Mouse (Mus musculus) heart, embryonic 12.5 days (tissue): ENCODE measurements around the gene Dapk1. TPM values are rescaled to one million over a fixed set of nuclear protein-coding genes. Genes with fewer than 3 reads are reported as not detected.

Source experiments
- ATAC-seq: fragments of 200-750 bp; cut with Nextera tagmentation; 2 replicates; pipeline ENCODE4 v1.8.0; 2017; ENCODE audit warnings: moderate TSS enrichment, moderate library complexity; ENCODE audit not compliant: insufficient number of reproducible peaks, low FRiP score
- H3K27ac ChIP-seq: fragments of 300-500 bp; sonication (generic); 2 replicates; pipeline ENCODE4 v1.5.1; 2016; ENCODE audit warnings: mild to moderate bottlenecking, moderate library complexity; ENCODE audit not compliant: poor library complexity, severe bottlenecking
- H3K27me3 ChIP-seq: fragments of 300-500 bp; sonication (generic); replicated peaks from 2 replicates; pipeline ENCODE4 v1.6.1; 2016; ENCODE audit warnings: mild to moderate bottlenecking, moderate library complexity
- H3K36me3 ChIP-seq: fragments of 300-500 bp; sonication (generic); 2 replicates; pipeline ENCODE4 v1.6.1; 2016; ENCODE audit warnings: mild to moderate bottlenecking, moderate library complexity
- H3K4me1 ChIP-seq: fragments of 300-500 bp; sonication (generic); replicated peaks from 2 replicates; pipeline ENCODE4 v1.6.1; 2016; ENCODE audit warnings: mild to moderate bottlenecking
- H3K4me2 ChIP-seq: fragments of 300-500 bp; sonication (generic); 2 replicates; pipeline ENCODE4 v1.6.1; 2016; ENCODE audit warnings: mild to moderate bottlenecking, moderate library complexity
- H3K4me3 ChIP-seq: fragments of 300-500 bp; sonication (generic); 2 replicates; pipeline ENCODE4 v1.5.1; 2016; ENCODE audit warnings: mild to moderate bottlenecking
- H3K9ac ChIP-seq: fragments of 300-500 bp; sonication (generic); 2 replicates; pipeline ENCODE4 v1.6.1; 2016; ENCODE audit warnings: mild to moderate bottlenecking, moderate library complexity
- H3K9me3 ChIP-seq: fragments of 300-500 bp; sonication (generic); replicated peaks from 2 replicates; pipeline ENCODE4 v1.6.1; 2016; ENCODE audit warnings: mild to moderate bottlenecking, moderate library complexity
- WGBS: fragments of 180-500 bp; shearing (Covaris S2); methylation state at CpG from one replicate; pipeline ENCODE4 v1.1.7; 2016; 5-methylcytosine and 5-hydroxymethylcytosine counted together
- polyA plus RNA-seq: library from polyadenylated mRNA; unstranded; fragments of >200 nt; fragmentation: Nextera tagmentation; extraction: Ambion mirVana; gene quantifications from 2 replicates; pipeline ENCODE4 v1.2.1, GENCODE M21; 2016

Gene Dapk1
- polyA plus RNA-seq, 1 experiment from 2014 or later, result 12.5 TPM

GRCm38 (mm10) chr13:60682714-60683695, 81.3 kb downstream of the Dapk1 start:
- WGBS, result 79% methylated on average over 15 of the region's 15 CpGs
- Histone ChIP-seq H3K9ac (no peak overlapping the region), H3K27me3 (no peaks in the 10 kb centered on the region), H3K4me3 (no peak overlapping the region), H3K4me2 (no peak overlapping the region), H3K9me3 (no peaks in the 10 kb centered on the region), H3K36me3 (no peaks in the 10 kb centered on the region), H3K27ac (no peak overlapping the region), H3K4me1 (peaks cover 42% of the 10 kb centered on the region)
- ATAC-seq, result no peak

DNA sequence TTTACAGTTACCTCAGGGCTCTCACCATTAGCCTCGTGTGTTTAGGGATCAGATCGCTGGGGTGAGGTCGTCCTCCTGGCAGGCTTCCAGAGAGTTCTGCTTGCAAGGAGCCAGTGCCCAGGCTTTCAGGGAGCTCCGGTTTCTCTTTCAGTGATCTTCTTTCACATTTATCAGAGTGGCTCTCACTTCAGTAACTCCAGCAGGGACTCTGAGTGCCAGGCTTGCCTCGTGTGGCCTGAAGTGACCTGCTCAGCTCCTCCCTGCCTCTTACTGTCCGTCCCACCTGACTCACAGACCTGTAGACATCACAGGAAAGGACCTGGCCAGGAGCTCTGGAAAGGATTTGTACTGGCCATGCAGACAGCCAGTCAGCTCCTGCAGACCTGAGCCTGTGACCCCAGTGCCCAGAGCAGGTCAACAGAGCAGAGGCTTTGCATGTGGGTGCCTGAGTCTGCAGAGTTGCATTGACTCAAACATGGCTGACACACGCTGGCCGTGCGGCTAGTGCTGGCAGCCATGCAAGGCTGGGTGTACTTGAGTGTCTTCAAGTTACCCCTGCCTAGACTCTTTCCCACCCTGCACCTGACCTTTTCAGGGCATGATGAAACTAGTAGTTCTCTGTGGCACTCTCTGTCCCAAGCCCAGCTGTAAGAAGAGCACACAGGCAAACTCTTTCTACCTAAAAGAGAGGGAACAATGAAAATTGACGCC, 82.5 kb downstream of the Dapk1 start:
- Histone ChIP-seq H3K36me3 (no peaks in the 10 kb centered on the region), H3K27ac (peak overlapping the region; percentile 22; the same call in 1 of the 2 replicates), H3K27me3 (no peaks in the 10 kb centered on the region), H3K4me2 (no peak overlapping the region), H3K4me1 (peaks cover 50% of the 10 kb centered on the region), H3K9me3 (no peaks in the 10 kb centered on the region), H3K9ac (no peak overlapping the region), H3K4me3 (no peak overlapping the region)
- ATAC-seq, result no peak
- 43% methylated on average over 10 of the region's 10 CpGs for WGBS

DNA sequence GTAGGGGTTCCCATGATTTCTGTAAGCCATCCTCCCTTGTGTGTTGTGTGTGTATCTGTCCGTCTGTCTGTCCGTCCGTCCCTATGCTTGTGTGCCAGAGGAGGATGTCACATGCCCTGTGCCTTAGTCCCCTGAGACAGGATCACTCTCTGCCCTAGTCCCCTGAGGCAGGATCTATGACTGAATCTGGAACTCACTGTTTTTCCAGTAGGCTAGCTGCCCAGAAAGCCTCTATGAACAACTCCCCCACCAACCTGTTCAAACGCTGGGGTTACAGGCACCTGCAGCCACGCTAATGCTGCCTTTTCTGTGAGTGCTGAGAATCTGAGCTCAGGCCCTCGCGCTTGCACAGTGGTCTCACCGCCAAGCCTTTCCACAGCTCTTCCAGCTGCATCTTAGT, 83.1 kb downstream of the Dapk1 start:
- Histone ChIP-seq H3K9ac (no peak overlapping the region), H3K4me1 (peaks cover 50% of the 10 kb centered on the region), H3K27me3 (no peaks in the 10 kb centered on the region), H3K4me2 (no peak overlapping the region), H3K9me3 (no peaks in the 10 kb centered on the region), H3K27ac (peak overlapping the region; percentile 12; the same call in 1 of the 2 replicates), H3K36me3 (no peaks in the 10 kb centered on the region), H3K4me3 (no peak overlapping the region)
- 76% methylated on average over 8 of the region's 8 CpGs for WGBS
- ATAC-seq, result no peak

- Histone ChIP-seq H3K4me1 (peaks cover 50% of the 10 kb centered on the region), H3K27ac (peak overlapping the region; percentile 12; the same call in 1 of the 2 replicates), H3K36me3 (no peaks in the 10 kb centered on the region), H3K27me3 (no peaks in the 10 kb centered on the region), H3K4me2 (no peak overlapping the region), H3K9me3 (no peaks in the 10 kb centered on the region), H3K4me3 (no peak overlapping the region), H3K9ac (no peak overlapping the region)
- 76% methylated on average over 6 of the region's 6 CpGs for WGBS
- ATAC-seq, result no peak
These were observed 83.5 kb downstream of the Dapk1 start for GRCm38 (mm10) chr13:60685216-60685615.

DNA sequence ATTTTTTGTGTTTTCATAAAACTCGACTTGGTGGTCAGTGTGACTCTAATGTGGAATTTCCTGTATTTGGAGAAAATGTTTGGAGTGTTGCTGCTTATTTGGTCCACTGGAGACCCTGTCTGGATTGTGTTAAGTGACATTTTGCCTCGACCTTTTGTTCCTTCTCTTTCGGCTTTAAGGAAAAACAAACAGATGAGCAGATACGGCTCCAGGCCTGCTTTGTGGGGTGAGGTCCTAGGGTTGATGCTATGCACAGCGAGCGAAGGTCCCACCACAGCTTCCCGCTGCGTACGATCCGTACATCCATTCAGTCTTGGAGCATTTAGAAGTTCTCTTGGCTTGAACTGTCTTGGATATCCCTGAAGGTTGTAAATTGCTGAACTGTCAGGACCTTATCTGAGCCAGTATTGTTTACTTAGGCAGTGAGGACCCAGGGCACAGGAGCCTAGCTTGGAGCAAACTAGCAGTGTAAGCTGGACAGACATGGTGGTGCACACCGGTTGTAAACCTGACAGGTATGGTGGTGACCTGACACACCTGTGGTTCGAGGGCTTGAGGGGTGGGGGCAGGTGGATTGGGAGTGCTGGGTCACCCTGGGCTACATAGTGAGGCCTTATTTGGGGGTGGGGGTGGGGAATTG, 84.4 kb downstream of the Dapk1 start:
- H3K36me3 ChIP-seq, result no peaks in the 10 kb centered on the region
- whole genome bisulfite sequencing, result 38% methylated on average over 12 of the region's 12 CpGs
- peak overlapping the region; percentile 74 for H3K27ac ChIP-seq
- no peak overlapping the region for H3K4me3 ChIP-seq
- peak; percentile 64 for ATAC-seq
- H3K4me1 ChIP-seq, result peaks cover 50% of the 10 kb centered on the region
- no peak overlapping the region for H3K9ac ChIP-seq
- peak overlapping the region; percentile 18; the same call in 1 of the 2 replicates for H3K4me2 ChIP-seq
- no peaks in the 10 kb centered on the region for H3K9me3 ChIP-seq
- no peaks in the 10 kb centered on the region for H3K27me3 ChIP-seq

DNA sequence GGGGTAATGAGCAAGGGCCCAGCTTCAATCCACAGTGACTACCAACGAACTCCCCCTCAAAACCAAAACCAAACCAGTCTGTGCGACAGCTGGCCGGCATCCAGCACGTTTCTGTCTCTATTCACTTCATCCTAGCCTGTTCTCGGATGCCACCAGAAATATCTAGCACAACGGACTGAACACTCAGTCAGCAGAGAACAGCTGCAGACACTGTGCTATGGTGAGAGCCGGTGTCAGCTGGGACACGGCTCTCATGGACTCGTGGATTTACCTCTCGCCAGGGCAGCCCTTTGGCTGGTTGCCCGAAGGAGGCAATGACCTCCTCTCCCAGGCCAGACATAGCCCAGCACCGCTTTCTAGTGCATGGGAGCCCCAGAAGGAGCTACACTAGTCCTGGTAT, 85.2 kb downstream of the Dapk1 start:
- Histone ChIP-seq H3K9ac (no peak overlapping the region), H3K27ac (peak overlapping the region; percentile 74), H3K9me3 (0 out of 2 replicates have a peak, but pooled peaks cover 2% of the 10 kb centered on the region), H3K36me3 (no peaks in the 10 kb centered on the region), H3K4me1 (peaks cover 50% of the 10 kb centered on the region), H3K4me3 (no peak overlapping the region), H3K4me2 (peak overlapping the region; percentile 20; the same call in 1 of the 2 replicates), H3K27me3 (no peaks in the 10 kb centered on the region)
- no peak for ATAC-seq
- 48% methylated on average over 12 of the region's 12 CpGs for WGBS

DNA sequence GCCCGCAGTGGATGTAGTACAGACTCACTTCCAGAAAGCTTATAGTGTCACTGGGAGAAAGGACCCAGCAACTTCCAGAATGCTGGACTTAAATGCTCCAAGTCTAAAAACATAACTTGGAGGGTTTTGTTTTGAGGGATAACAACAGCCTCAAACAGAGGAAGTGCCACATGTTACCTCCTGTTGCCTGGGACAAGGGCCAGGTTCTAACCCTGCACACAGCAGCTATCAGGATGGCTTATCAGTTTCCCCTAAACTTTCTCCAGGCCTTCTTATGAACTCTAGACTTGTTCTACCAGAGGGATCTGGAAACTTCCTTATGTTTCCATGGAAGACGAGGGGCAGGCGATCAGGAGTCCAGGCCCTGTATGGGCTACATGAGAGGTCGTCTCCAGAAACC, 85.7 kb downstream of the Dapk1 start:
- Histone ChIP-seq H3K9me3 (peaks cover 6% of the 10 kb centered on the region; the same call in 1 of the 2 replicates), H3K36me3 (no peaks in the 10 kb centered on the region), H3K27ac (peak overlapping the region; percentile 74), H3K9ac (no peak overlapping the region), H3K4me3 (no peak overlapping the region), H3K27me3 (no peaks in the 10 kb centered on the region), H3K4me2 (no peak overlapping the region), H3K4me1 (peaks cover 50% of the 10 kb centered on the region)
- ATAC-seq, result no peak
- WGBS, result 67% methylated on average over 4 of the region's 4 CpGs

DNA sequence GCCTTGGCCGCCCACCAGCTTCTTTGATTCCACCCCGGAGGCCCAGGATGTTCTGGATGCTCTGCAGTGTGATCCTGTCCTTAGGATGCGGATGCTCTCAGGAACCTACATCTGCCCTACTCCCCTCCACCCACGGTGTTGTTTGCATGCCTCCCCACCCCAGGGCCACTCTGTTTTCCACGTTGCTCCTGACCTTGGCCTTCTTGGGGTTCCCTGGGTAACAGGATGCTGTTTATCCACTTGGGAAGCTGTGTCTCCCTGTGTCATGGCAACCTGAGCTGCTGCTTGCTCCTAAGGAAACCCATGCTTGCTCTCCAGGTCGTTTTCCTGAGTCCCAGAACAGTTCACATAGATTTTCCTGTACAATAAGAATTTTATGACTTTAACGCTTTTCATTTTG, 86.1 kb downstream of the Dapk1 start:
- 60% methylated on average over 7 of the region's 7 CpGs for WGBS
- no peak overlapping the region for H3K9ac ChIP-seq
- no peaks in the 10 kb centered on the region for H3K27me3 ChIP-seq
- peaks cover 10% of the 10 kb centered on the region; the same call in 1 of the 2 replicates for H3K9me3 ChIP-seq
- no peak for ATAC-seq
- H3K4me2 ChIP-seq, result no peak overlapping the region
- H3K36me3 ChIP-seq, result no peaks in the 10 kb centered on the region
- H3K4me1 ChIP-seq, result peaks cover 50% of the 10 kb centered on the region
- no peak overlapping the region for H3K4me3 ChIP-seq
- H3K27ac ChIP-seq, result peak overlapping the region; percentile 74; the same call in 1 of the 2 replicates

DNA sequence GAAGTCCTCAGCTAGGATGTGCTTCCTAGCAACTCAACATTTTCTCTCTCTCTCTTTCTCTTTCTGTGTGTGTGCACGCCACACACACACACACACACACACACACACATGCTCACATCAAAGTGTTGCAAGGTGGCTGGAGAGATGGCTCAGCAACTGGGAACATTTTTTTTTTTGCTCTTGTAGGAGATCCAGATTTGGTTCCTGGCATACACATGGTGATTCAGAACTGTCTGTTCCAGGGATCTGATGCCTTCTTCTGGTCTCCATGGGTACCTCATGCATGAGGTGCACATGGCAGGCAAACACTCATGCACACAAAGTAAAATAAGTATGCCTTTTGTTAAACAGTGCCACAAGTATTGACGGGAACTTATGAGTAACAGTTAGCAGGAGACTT, 89.2 kb downstream of the Dapk1 start:
- Histone ChIP-seq H3K27me3 (no peaks in the 10 kb centered on the region), H3K4me1 (peaks cover 36% of the 10 kb centered on the region), H3K4me3 (no peak overlapping the region), H3K4me2 (no peak overlapping the region), H3K9ac (no peak overlapping the region), H3K9me3 (peaks cover 11% of the 10 kb centered on the region; the same call in 1 of the 2 replicates), H3K36me3 (no peaks in the 10 kb centered on the region), H3K27ac (no peak overlapping the region)
- ATAC-seq, result no peak
- WGBS, result 92% methylated on average over 2 of the region's 2 CpGs

DNA sequence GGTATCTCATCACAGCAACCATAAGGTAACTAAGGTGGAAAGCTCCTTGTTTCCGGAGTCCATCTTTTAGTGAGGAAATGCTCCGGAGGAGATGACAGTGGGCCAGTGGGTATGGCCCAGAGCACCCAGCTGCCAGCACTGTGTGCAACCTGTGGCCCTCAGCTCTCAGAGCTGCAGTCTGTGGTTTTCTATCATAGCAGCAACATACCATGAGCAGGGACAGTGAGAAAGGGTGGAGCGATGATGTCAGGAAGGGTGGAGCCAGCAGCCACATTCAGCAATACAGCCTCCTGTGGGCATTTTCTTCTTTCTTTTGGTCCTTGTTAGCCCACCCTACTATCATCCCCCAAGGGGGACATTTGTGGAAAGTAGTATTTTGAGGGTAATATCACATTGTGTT, 90.2 kb downstream of the Dapk1 start:
- 94% methylated on average over 3 of the region's 3 CpGs for WGBS
- Histone ChIP-seq H3K4me1 (peaks cover 34% of the 10 kb centered on the region), H3K27ac (no peak overlapping the region), H3K27me3 (no peaks in the 10 kb centered on the region), H3K9ac (no peak overlapping the region), H3K9me3 (peaks cover 11% of the 10 kb centered on the region; the same call in 1 of the 2 replicates), H3K4me3 (no peak overlapping the region), H3K4me2 (no peak overlapping the region), H3K36me3 (no peaks in the 10 kb centered on the region)
- no peak for ATAC-seq
